Mouse (Mus musculus) thymus, adult 2 months (tissue): ENCODE measurements around the gene Adgrb3. TPM values are rescaled to one million over a fixed set of nuclear protein-coding genes. Genes with fewer than 3 reads are reported as not detected.

Experiments used
- DNase-seq: peaks from one replicate; pipeline ENCODE4 v3.0.0; 2021
- H3K27ac ChIP-seq: fragments of 200-500 bp; 2 replicates; pipeline ENCODE4 v1.5.1; 2012; ENCODE audit warnings: low read length, control low read depth; ENCODE audit not compliant: control insufficient read depth, insufficient read depth
- H3K27me3 ChIP-seq: fragments of 200-500 bp; 2 replicates; pipeline ENCODE4 v1.6.1; 2012; ENCODE audit warnings: mild to moderate bottlenecking, low read length, moderate library complexity, mixed read lengths; ENCODE audit not compliant: control insufficient read depth, insufficient read depth
- H3K36me3 ChIP-seq: fragments of 200-500 bp; 2 replicates; pipeline ENCODE4 v1.6.1; 2012; ENCODE audit warnings: mild to moderate bottlenecking, low read length, moderate library complexity; ENCODE audit not compliant: control insufficient read depth, insufficient read depth
- H3K4me1 ChIP-seq: fragments of 200-500 bp; replicated peaks from 2 replicates; pipeline ENCODE4 v1.6.1; 2012; ENCODE audit warnings: low read length; ENCODE audit not compliant: control insufficient read depth, insufficient read depth
- H3K4me3 ChIP-seq: fragments of 200-500 bp; 2 replicates; pipeline ENCODE4 v1.5.1; 2012; ENCODE audit warnings: mild to moderate bottlenecking, low read length, control low read depth, moderate library complexity; ENCODE audit not compliant: control insufficient read depth, insufficient read depth
- CTCF ChIP-seq: fragments of 200-500 bp; IDR thresholded peaks from 2 replicates; pipeline ENCODE4 v1.5.1; 2012; ENCODE audit warnings: mild to moderate bottlenecking, control low read depth, low read length, moderate library complexity, borderline replicate concordance; ENCODE audit not compliant: control insufficient read depth, poor library complexity, insufficient read depth; ENCODE audit errors: extremely low read depth
- POLR2A ChIP-seq: fragments of 200-500 bp; IDR thresholded peaks from 2 replicates; pipeline ENCODE4 v1.6.1; 2012; ENCODE audit warnings: mild to moderate bottlenecking, low read length, control low read depth, moderate library complexity; ENCODE audit not compliant: control insufficient read depth, poor library complexity, insufficient read depth; ENCODE audit errors: extremely low read depth
- WGBS: fragments of 180-500 bp; shearing (Covaris S2); methylation state at CpG from one replicate; pipeline ENCODE4 v1.1.7; 2018; 5-methylcytosine and 5-hydroxymethylcytosine counted together
- polyA plus RNA-seq: library from polyadenylated mRNA; depleted of rRNA; stranded (reverse); fragments of >200 nt; gene quantifications from 2 replicates; pipeline ENCODE4 v1.2.3, GENCODE M21; 2012

The Adgrb3 gene
- polyA plus RNA-seq, 1 experiment: 0.05 TPM

DNA sequence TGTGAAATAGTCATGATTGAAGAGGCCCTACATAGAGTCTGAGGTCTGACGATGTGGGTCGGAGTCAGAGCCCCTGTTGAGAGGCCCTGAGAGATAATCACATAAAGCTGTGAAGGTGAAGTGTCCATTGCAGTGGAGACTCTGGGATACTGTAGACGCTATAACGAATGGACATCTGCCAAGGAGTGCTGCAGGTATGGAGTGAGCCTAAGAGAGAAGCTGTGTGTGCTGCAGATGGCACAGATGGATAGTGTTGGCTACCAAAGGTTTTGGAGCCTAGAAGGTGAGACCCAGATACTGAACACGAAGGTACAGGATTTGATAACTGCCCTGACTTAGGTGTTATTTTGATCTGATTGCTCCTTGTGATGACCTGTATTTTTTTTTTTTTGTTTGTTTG lies 474.0 kb downstream of the Adgrb3 start:
- no peaks in the 10 kb centered on the region for H3K27me3 ChIP-seq
- TF ChIP-seq POLR2A (no peak), CTCF (no peak)
- no peak overlapping the region for H3K27ac ChIP-seq
- DNase-seq: no peak
- H3K4me1 ChIP-seq: no peaks in the 10 kb centered on the region
- WGBS: 89% methylated on average over 5 of the region's 5 CpGs
- H3K36me3 ChIP-seq: no peaks in the 10 kb centered on the region
- no peak overlapping the region for H3K4me3 ChIP-seq

DNA sequence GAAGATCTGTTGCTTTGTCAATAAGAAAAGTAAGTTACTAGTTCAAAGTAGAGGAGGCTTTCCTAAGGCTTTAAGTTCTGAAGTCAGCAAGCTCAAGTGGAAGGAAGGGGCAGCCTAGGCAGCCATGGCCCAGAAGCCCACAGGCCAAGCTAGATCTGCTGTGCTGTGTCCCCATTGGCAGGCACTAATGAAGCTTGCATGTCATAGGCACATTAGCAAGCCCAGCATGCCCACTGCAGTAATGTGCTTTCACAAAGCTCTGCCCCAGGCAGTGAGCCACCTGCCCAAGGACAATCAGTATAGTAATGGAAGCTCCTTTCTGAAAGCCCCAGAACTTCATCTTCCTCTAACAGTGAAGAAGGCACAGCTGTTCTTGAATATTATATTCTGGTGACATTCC lies 484.6 kb downstream of the Adgrb3 start:
- no peak for DNase-seq
- no peaks in the 10 kb centered on the region for H3K27me3 ChIP-seq
- TF ChIP-seq CTCF: no peak
- no peak for TF ChIP-seq POLR2A
- H3K4me1 ChIP-seq: no peaks in the 10 kb centered on the region
- no peaks in the 10 kb centered on the region for H3K36me3 ChIP-seq
- no peak overlapping the region for H3K27ac ChIP-seq
- no peak overlapping the region for H3K4me3 ChIP-seq

DNA sequence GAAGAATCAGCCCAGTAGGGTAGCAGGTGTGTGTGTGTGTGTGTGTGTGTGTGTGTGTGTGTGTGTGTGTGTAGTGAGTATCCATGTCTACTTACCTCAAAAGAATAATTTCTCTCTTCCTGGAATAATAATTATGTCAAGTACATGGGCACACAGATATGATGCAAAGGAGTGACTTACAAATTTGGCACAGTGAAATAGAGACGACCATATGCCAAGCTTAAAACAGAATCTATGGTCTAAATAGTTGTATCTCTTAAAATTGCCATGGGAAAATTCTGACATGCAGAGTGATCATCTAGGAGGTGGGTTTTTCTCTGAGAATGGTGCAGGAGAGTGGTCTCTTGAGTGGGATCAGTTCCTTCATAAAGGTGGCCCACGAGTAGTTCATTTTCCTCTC lies 504.1 kb downstream of the Adgrb3 start:
- no peak for TF ChIP-seq POLR2A
- no peak for TF ChIP-seq CTCF
- no peaks in the 10 kb centered on the region for H3K36me3 ChIP-seq
- WGBS: 79% methylated on average over 2 of the region's 2 CpGs

DNA sequence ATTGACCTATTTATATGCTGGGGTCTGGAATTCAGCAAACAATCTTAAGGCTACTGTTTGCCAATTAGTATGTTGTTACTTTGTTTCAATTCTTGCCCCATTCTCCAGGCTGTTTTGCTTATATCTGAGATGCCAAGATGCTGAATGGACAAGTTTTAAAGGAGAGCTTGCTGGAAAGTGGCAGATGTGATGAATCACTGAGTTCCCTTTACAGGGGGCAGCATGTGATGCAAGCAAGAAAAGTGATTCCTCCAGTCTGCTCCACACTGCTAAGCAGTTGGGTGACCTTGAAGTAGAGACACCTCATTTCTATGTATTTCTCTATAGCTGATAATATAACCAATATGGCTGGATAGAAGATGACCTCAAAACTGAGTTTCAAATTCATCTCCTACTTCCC lies 512.4 kb downstream of the Adgrb3 start:
- no peaks in the 10 kb centered on the region for H3K27me3 ChIP-seq
- no peak overlapping the region for H3K27ac ChIP-seq
- no peak overlapping the region for H3K4me3 ChIP-seq
- TF ChIP-seq POLR2A (no peak), CTCF (no peak)
- no peak for DNase-seq
- H3K4me1 ChIP-seq: no peaks in the 10 kb centered on the region
- no peaks in the 10 kb centered on the region for H3K36me3 ChIP-seq

More for the DNA sequence above, 504.1 kb downstream of the Adgrb3 start:
- H3K4me3 ChIP-seq: no peak overlapping the region
- no peaks in the 10 kb centered on the region for H3K27me3 ChIP-seq
- H3K4me1 ChIP-seq: no peaks in the 10 kb centered on the region
- no peak overlapping the region for H3K27ac ChIP-seq
- no peak for DNase-seq

DNA sequence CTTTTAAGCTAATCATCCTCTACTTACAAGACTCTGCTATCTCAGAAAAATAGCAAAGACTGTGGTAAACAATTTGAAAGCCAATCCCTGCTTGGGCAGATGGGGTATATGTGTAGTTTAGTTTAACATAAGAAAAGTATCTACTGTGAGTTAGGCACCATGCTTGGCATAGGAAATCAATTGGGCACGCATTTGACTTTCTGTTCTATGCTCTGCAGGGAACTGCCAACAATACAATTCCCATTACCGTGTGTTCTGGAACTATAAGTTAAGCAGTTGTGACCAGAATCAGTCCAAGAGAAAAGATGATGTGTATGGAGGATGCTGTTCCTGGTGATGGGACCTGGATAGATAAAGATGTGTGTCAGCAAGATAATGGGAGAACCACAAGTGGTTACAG lies 517.2 kb downstream of the Adgrb3 start:
- 84% methylated on average over 2 of the region's 2 CpGs for WGBS
- H3K27me3 ChIP-seq: no peaks in the 10 kb centered on the region
- no peaks in the 10 kb centered on the region for H3K36me3 ChIP-seq
- H3K27ac ChIP-seq: no peak overlapping the region
- no peak overlapping the region for H3K4me3 ChIP-seq
- no peaks in the 10 kb centered on the region for H3K4me1 ChIP-seq
- TF ChIP-seq POLR2A (no peak), CTCF (no peak)
- no peak for DNase-seq

DNA sequence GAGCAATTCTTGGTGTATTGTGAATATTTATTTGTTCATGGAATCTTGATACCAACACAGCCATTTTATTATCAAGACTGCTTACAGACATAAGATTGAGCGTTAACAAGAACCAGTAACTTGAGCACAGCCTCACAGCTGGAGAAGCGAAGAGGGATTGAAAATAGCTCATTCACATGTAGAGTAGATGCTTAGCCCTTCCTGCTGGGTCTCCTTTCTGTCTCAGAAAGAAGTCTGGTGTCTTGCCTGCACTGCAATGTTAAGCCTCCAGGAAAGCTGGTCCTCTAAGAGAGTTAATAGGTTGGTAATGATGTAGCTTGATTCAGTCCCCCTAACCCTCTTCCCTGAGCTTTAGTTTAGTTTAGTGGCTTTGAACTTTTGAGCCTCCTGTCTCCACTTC lies 519.4 kb downstream of the Adgrb3 start:
- WGBS: 47% methylated on average over 2 of the region's 2 CpGs
- no peaks in the 10 kb centered on the region for H3K36me3 ChIP-seq
- H3K4me3 ChIP-seq: no peak overlapping the region
- DNase-seq: no peak
- no peaks in the 10 kb centered on the region for H3K27me3 ChIP-seq
- H3K27ac ChIP-seq: no peak overlapping the region
- H3K4me1 ChIP-seq: no peaks in the 10 kb centered on the region
- TF ChIP-seq POLR2A: no peak
- no peak for TF ChIP-seq CTCF

DNA sequence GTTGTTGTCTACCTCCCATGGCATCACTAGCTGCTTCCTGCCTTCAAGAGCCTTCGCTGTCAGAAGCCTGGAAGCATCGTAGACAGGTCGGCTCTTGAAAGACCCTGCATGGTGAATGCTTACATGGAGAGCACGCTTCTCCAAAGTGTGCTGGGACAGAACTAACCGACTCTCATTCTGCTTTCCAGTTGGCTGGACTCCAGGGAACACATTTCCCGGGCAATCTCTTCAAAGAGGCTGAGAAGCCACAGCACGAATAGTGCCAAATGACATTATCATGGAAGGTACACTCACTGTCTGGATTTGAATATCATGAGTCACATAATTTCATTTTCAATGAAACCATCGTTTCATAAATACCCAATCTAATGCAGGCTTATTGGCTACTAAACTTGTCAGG lies 548.0 kb downstream of the Adgrb3 start:
- H3K36me3 ChIP-seq: no peaks in the 10 kb centered on the region
- H3K4me1 ChIP-seq: no peaks in the 10 kb centered on the region
- H3K4me3 ChIP-seq: no peak overlapping the region
- 87% methylated on average over 8 of the region's 8 CpGs for WGBS
- no peaks in the 10 kb centered on the region for H3K27me3 ChIP-seq
- TF ChIP-seq POLR2A (no peak), CTCF (no peak)
- H3K27ac ChIP-seq: no peak overlapping the region
- no peak for DNase-seq
